Mouse (Mus musculus): ENCODE measurements around the gene Dlg5.

Dlg5 gene

DNA sequence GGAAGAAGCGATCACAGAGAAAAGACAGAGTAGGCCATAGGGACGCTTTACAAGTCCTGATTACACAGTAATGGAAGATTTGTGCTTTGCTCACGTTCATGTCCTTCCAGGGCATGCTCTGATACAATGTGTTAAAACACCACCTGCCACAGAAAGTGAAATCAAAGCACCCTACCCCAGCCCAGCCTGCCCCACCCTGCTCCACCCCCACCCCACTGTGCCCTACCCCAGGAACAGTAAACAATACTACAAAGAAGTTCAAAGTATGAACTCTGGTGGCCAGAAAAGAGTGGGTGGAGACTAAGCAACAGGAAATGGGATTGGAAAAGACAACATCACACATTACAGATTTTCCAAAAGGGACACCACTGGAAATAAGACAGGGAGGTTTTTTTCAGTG is 104.0 kb downstream of the Dlg5 start:
- no peak for DNase-seq (ENCODE audit: low read depth, low spot score)
- Histone ChIP-seq H3K27me3 (ENCODE audit: control insufficient read depth, insufficient read depth, low read length, poor library complexity, severe bottlenecking) (no peaks in the 10 kb centered on the region), H3K36me3 (ENCODE audit: control insufficient read depth, insufficient read depth, low read length, poor library complexity, severe bottlenecking) (no peaks in the 10 kb centered on the region)

DNA sequence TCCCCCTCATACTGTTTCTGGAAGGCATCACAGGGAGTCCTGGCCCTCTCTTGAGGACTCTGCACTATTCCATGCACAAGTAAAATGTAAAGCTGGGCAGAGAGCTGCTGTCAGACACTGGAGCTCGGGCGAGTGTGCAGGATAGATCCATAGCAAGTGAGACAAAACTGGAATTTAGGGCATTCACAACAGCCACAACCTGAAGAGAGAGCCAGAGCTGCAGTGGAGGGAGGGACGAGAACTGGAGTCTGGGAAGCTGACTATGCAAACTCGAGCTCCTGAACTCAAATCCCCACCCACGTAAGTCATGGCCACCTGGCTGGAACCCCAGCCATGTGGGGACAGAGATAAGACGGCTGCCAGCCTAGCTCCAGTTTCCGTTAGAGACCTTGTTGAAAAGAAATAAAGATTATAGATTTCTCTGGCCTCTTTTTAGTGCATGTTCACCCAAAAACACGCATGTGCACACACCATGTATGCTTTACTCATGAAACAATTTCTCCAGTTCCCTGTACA is 105.4 kb downstream of the Dlg5 start:
- H3K36me3 ChIP-seq (ENCODE audit: control insufficient read depth, insufficient read depth, low read length, poor library complexity, severe bottlenecking) = no peaks in the 10 kb centered on the region
- H3K27me3 ChIP-seq (ENCODE audit: control insufficient read depth, insufficient read depth, low read length, poor library complexity, severe bottlenecking) = no peaks in the 10 kb centered on the region
- no peak for DNase-seq (ENCODE audit: low read depth, low spot score)

DNA sequence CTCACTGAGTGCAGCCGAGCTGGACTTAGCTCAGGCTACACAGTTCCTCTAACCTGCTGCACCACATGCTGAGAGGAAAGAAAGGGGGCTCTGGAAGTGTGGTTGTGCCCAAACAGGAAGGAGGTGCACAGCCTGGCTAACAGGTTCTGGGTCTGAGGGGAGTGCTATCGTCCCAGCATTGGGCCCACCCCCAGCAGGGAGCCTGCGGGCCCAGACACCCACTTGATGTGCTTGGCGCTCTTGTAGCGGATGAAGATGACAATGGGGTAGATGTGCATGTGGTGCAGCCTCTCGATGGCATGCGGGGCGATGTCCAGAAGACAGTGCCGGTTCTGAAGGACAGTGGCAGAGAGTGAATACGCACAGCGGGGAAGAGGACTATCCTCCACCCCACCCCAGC is 108.8 kb downstream of the Dlg5 start:
- DNase-seq (ENCODE audit: low read depth, low spot score) = no peak
- no peaks in the 10 kb centered on the region for H3K27me3 ChIP-seq (ENCODE audit: control insufficient read depth, insufficient read depth, low read length, poor library complexity, severe bottlenecking)
- no peaks in the 10 kb centered on the region for H3K36me3 ChIP-seq (ENCODE audit: control insufficient read depth, insufficient read depth, low read length, poor library complexity, severe bottlenecking)

DNA sequence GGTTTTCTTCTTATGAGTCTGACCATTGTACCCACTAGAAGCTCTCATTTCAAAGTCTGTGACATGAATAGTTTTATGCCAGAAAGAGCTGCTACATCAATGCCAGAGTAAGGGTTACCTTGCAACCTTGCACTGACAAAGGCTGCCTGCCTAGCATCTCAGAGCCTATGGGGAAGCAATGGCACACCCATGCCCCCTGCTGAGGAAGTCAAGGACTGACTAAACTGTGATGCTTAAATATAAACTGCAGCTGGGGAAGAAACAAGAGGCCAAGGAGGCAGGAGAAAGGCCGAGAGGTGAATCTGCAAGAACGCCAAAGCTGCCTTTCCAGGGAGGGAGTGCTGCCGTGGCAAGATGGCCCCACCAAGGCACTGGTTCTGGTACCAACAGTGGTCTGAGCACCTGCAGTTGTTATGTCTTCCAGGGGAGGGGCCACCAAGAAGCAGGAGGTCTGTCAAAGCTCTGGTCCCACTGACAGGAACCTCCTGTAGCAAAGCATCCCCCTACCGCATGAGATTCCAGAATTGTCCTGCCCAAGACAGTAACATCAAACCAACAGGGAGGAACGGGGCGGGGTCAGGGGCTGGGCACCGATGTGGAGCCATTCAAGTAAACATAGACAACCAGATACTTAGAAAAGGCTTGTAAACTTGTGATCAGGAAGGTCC is 111.0 kb downstream of the Dlg5 start:
- no peak for DNase-seq (ENCODE audit: low read depth, low spot score)
- H3K36me3 ChIP-seq (ENCODE audit: control insufficient read depth, insufficient read depth, low read length, poor library complexity, severe bottlenecking) = no peaks in the 10 kb centered on the region

DNA sequence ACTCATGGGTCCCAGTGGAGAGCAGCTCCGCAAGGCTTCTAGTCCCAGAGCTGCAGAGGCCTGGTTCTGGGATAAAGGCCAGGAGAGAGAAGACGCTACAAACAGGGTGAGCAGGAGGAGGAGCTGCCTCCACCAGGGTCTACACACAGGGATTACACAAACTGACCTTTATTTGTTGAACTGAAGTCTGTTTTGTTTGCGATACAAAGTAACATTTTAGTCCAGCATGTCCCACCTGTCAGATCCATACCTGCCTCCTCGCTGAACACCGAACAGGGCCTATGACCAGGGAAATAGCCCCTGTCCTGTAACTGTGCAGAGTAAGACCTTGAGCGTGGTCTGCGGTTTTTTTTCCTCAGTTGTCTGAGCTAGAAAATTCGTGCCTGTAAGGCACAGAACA is 111.9 kb downstream of the Dlg5 start:
- Histone ChIP-seq H3K36me3 (ENCODE audit: control insufficient read depth, insufficient read depth, low read length, poor library complexity, severe bottlenecking) (no peaks in the 10 kb centered on the region), H3K27me3 (ENCODE audit: control insufficient read depth, insufficient read depth, low read length, poor library complexity, severe bottlenecking) (no peaks in the 10 kb centered on the region)
- no peak for DNase-seq (ENCODE audit: low read depth, low spot score)

More for the DNA sequence above, 111.0 kb downstream of the Dlg5 start:
- H3K27me3 ChIP-seq (ENCODE audit: control insufficient read depth, insufficient read depth, low read length, poor library complexity, severe bottlenecking) = no peaks in the 10 kb centered on the region

DNA sequence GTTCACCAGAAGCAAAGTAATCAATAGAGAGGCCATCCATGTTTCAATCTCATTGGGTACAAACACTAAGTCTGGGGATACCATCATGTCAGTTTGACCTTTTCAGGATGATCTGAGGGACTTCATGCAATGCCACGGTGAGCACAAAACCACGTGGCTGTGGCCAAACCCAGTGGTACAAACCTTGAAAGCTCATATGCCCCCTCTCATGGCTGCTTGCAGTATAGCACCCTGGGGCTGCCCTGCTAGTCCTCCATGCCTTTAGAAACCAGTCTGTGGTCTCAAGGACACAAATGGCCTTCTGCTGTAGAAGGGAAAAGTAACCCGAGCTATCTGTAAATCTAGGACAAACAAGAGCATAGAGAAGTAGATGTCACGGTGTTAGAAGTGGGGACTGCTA is 113.6 kb downstream of the Dlg5 start:
- Histone ChIP-seq H3K27me3 (ENCODE audit: control insufficient read depth, insufficient read depth, low read length, poor library complexity, severe bottlenecking) (no peaks in the 10 kb centered on the region), H3K36me3 (ENCODE audit: control insufficient read depth, insufficient read depth, low read length, poor library complexity, severe bottlenecking) (no peaks in the 10 kb centered on the region)
- DNase-seq (ENCODE audit: low read depth, low spot score) = no peak

DNA sequence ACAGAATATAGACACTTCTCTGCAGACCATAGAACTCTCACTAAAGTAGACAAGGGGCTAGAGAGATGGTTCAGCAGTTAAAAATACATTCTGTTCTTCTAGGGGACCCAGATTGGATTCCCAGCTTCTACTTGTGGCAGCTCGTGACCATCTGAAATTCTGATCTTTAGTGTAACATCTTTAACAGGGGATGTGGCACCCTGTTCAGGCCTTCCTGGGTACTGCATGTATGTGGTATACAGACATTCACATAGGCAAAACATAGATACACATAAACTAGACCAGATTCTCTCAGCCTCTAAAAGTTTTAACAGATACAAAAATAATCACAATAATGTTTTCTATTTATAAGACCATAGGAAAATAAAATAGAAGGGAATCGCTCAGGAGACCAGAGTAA is 120.7 kb downstream of the Dlg5 start:
- H3K27me3 ChIP-seq (ENCODE audit: control insufficient read depth, insufficient read depth, low read length, poor library complexity, severe bottlenecking) = no peaks in the 10 kb centered on the region
- DNase-seq (ENCODE audit: low read depth, low spot score) = no peak
- H3K36me3 ChIP-seq (ENCODE audit: control insufficient read depth, insufficient read depth, low read length, poor library complexity, severe bottlenecking) = no peaks in the 10 kb centered on the region

DNA sequence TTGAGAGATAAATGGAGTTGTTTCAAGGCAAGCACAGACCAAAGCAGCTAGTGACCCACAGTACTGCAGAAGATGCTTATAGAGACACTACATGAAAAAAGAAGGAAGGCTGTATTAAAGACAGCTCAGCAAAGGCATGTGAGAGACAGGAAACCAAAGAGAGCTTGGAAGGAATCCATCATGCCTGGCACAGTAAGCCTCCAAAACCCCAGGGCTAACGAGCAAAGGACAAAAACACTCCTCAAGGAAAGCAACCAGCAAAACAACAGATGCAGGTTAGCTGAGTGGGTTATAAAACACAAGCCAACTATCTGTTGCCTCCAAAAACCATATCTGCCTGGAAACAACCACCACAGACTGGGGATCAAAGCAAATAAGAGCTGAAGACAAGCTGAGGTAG is 121.5 kb downstream of the Dlg5 start:
- Histone ChIP-seq H3K27me3 (ENCODE audit: control insufficient read depth, insufficient read depth, low read length, poor library complexity, severe bottlenecking) (no peaks in the 10 kb centered on the region), H3K36me3 (ENCODE audit: control insufficient read depth, insufficient read depth, low read length, poor library complexity, severe bottlenecking) (no peaks in the 10 kb centered on the region)
- no peak for DNase-seq (ENCODE audit: low read depth, low spot score)

DNA sequence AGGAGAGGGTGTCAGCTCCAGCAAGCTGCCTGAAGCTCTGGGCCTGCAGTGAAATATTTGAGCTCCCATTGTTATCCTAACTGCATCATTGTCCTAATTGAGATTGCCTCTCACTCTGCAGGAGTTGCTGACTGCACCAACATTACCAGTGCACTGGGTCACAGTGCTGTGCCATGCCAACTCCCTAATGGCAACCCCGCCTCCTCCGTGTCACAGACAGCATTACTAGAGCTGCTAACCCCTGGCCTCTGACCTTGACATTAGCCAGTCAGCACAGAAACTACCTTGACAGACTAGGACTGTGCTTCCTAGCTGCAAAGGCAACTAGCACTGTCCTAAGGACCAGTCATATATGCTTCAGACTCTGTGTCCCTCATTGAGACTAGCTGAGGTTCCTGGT is 139.0 kb downstream of the Dlg5 start:
- Histone ChIP-seq H3K27me3 (ENCODE audit: control insufficient read depth, insufficient read depth, low read length, poor library complexity, severe bottlenecking) (no peaks in the 10 kb centered on the region), H3K36me3 (ENCODE audit: control insufficient read depth, insufficient read depth, low read length, poor library complexity, severe bottlenecking) (no peaks in the 10 kb centered on the region)
- no peak for DNase-seq (ENCODE audit: low read depth, low spot score)

DNA sequence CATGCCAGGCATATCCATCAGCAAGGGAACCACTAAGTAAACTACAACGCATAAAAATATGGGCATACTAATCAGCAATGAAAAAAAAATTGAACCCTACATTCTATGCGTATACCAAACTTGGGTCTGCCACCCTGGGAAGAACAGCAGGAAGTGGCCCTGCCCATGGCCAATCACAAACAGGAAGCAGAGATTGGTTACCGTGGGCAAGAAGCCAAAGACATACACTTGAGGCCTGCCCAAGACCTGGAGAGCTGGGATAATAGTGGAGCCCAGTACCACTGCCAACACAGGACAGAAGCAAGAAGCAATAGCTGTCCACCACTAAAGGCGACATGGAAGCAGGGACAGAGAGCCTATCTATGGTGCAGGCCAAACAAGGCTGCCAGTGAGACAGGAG is 146.9 kb downstream of the Dlg5 start:
- Histone ChIP-seq H3K36me3 (ENCODE audit: control insufficient read depth, insufficient read depth, low read length, poor library complexity, severe bottlenecking) (no peaks in the 10 kb centered on the region), H3K27me3 (ENCODE audit: control insufficient read depth, insufficient read depth, low read length, poor library complexity, severe bottlenecking) (no peaks in the 10 kb centered on the region)
- no peak for DNase-seq (ENCODE audit: low read depth, low spot score)

DNA sequence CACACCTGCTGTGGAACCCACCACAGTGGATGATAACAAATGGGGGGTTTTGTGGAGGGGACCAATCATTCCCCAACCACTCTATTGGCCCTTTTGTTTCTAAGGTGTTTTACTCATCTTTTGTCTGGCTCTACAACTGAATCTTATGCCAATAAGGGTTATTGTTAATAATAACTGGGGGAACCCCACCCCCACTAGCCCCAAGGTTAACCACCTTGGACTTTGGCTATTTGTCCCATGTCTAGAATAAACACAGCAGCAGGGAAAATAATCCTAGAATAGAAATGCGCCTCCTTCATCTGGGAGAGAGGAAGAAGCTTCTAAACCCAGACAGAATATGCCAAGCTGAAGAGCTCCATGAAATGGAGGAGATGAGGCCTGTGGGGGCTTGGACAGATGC is 151.1 kb downstream of the Dlg5 start:
- H3K27me3 ChIP-seq (ENCODE audit: control insufficient read depth, insufficient read depth, low read length, poor library complexity, severe bottlenecking) = no peaks in the 10 kb centered on the region

DNA sequence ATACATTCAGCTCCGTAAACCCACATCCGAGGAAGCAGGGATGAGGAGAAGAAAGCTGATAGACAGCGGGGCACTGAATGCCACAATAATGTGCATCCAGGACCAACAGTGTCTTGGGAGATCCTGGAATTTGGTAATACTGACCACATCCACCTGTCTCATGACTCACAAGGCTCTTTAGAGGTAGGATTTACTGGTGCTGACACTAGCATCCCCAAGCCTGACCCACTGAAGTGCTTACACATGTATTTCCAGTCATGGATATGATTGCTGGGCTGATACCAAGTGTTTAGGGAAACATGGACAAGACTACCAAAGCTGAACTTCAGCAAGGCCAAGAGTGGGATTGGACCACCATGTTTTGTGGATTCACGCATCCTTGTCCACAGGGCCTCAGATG is 152.5 kb downstream of the Dlg5 start:
- Histone ChIP-seq H3K36me3 (ENCODE audit: control insufficient read depth, insufficient read depth, low read length, poor library complexity, severe bottlenecking) (no peaks in the 10 kb centered on the region), H3K27me3 (ENCODE audit: control insufficient read depth, insufficient read depth, low read length, poor library complexity, severe bottlenecking) (no peaks in the 10 kb centered on the region)
- no peak for DNase-seq (ENCODE audit: low read depth, low spot score)

More for the DNA sequence above, 151.1 kb downstream of the Dlg5 start:
- no peak for DNase-seq (ENCODE audit: low read depth, low spot score)
- H3K36me3 ChIP-seq (ENCODE audit: control insufficient read depth, insufficient read depth, low read length, poor library complexity, severe bottlenecking) = no peaks in the 10 kb centered on the region

DNA sequence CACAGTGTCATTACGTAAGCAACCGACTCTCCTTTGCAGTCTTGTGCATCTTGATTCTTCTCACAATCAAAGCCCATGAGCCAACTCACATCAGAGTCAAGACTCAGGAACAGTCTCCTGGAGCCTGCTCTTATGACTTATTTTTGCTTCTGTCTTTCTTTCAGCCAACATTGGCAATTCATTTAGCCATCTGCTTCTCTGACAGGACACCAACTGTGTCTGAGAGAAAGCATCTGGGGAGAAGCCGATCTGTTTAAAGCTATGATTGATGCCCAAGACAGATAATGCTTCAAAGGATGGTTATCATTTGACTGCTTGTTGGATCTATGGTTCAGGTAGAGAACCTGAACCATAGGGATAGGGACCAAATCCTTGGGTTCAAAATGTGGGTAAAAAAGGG is 153.3 kb downstream of the Dlg5 start:
- Histone ChIP-seq H3K27me3 (ENCODE audit: control insufficient read depth, insufficient read depth, low read length, poor library complexity, severe bottlenecking) (no peaks in the 10 kb centered on the region), H3K36me3 (ENCODE audit: control insufficient read depth, insufficient read depth, low read length, poor library complexity, severe bottlenecking) (no peaks in the 10 kb centered on the region)
- DNase-seq (ENCODE audit: low read depth, low spot score) = no peak

DNA sequence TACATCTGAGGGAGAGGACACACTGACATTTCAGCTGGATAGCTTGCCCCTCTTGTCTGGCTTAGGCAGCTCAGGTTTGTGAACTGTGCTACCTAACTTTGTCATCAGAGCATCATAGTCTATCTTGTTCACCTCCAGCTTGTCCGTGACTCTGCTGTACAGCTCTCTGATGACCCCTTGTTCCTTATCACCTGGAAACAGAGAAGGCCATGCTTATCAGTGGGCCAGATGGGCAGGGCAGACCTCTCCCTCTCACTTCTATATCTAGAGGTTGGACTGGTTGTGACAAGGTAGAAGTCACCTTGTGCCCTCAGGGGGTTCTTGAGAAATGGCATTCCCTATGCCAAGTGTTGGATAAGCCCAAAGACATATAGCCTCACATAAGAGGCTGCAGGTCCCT is 154.9 kb downstream of the Dlg5 start:
- Histone ChIP-seq H3K27me3 (ENCODE audit: control insufficient read depth, insufficient read depth, low read length, poor library complexity, severe bottlenecking) (no peaks in the 10 kb centered on the region), H3K36me3 (ENCODE audit: control insufficient read depth, insufficient read depth, low read length, poor library complexity, severe bottlenecking) (no peaks in the 10 kb centered on the region)
- no peak for DNase-seq (ENCODE audit: low read depth, low spot score)

DNA sequence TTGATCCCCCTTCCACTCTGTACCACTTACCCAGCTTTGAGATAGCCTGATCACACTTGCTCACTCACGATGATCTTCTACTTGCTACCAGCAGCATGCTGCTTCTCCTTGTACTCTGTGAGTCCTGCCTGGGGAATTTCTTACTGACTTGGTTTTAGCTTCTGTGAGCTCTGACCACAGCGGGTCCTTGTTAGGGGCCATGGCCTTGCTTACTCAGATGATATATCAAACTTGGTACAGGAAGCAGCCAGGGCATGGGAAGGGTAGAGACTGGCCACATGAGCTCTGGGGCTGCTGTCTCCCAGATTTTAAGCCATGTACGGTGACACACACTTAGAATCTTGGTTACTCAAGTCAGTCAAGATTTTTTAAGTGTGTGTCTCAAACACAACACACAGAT is 156.5 kb downstream of the Dlg5 start:
- H3K36me3 ChIP-seq (ENCODE audit: control insufficient read depth, insufficient read depth, low read length, poor library complexity, severe bottlenecking) = no peaks in the 10 kb centered on the region

DNA sequence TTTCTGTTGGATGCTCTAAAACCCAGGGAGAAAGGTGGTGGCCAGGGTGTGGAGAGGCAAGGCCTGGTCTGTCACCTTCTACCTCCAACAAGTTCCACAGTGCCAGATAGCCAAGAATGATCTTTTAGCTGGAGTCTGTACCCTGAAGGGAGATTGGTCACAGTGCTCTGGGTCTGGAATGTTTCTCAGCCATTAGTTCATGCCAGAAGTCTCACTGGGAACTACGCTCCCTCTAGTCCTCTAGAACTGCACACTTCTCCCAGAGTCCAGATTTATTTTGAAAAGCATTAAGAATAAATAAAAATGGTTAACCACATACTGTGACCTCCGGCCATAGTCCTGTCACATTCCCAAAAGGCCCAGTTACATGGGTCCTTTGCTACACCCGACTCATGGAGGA is 158.3 kb downstream of the Dlg5 start:
- Histone ChIP-seq H3K27me3 (ENCODE audit: control insufficient read depth, insufficient read depth, low read length, poor library complexity, severe bottlenecking) (no peaks in the 10 kb centered on the region), H3K36me3 (ENCODE audit: control insufficient read depth, insufficient read depth, low read length, poor library complexity, severe bottlenecking) (no peaks in the 10 kb centered on the region)
- DNase-seq (ENCODE audit: low read depth, low spot score) = no peak

More for the DNA sequence above, 156.5 kb downstream of the Dlg5 start:
- DNase-seq (ENCODE audit: low read depth, low spot score) = no peak
- H3K27me3 ChIP-seq (ENCODE audit: control insufficient read depth, insufficient read depth, low read length, poor library complexity, severe bottlenecking) = no peaks in the 10 kb centered on the region
